Mouse (Mus musculus): Measurements from ENCODE around the gene Herpud2.
"Not testable (repeated sequence)": the region's sequence is repeated elsewhere in the genome, so short reads cannot be mapped to it uniquely, and the experiment has no call there.

Gene Herpud2

GRCm38 (mm10) chr9:25145925-25146324, 5.7 kb downstream of the Herpud2 start:
- DNase-seq (ENCODE audit: low read depth), result no peak

GRCm38 (mm10) chr9:25143950-25144349, 7.7 kb downstream of the Herpud2 start:
- no peak for DNase-seq (ENCODE audit: low read depth)

DNA sequence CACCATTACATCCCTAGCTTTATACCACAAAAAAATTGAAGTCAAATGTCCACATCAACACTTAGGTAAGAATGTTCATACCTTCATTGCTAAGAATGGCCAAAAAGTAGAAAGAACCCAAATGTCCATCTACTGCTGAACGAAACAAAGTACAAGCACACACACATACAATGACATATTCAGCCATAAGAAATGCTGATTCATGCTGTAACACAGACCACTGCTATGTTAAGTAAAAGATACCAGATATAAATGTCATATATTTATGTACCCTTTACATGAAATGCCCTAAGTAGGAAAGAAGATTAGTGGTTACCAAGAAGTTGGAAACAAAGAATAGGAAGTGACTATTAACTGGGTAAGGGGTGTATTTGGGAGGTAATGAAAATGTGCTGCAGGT, 8.6 kb downstream of the Herpud2 start:
- DNase-seq (ENCODE audit: low read depth), result no peak

DNA sequence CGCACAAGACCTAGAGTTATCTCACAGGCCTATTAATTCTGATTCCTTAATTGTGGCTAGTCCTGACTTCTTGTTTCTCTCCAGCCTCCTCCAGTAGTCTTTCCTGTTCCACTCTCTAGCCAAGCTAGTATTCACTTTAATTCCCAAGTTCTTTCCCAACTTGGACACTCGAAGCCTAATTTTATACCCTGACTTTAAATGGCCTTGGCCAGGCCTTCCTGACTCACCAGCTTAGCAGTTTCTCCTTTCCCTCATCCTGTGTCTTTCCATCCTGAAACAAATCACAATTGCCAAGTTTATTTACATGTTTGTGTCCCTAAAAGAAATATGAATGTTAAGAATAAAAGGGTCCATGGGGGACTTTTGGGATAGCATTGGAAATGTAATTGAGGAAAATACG, 9.6 kb downstream of the Herpud2 start:
- DNase-seq (ENCODE audit: low read depth), result no peak

DNA sequence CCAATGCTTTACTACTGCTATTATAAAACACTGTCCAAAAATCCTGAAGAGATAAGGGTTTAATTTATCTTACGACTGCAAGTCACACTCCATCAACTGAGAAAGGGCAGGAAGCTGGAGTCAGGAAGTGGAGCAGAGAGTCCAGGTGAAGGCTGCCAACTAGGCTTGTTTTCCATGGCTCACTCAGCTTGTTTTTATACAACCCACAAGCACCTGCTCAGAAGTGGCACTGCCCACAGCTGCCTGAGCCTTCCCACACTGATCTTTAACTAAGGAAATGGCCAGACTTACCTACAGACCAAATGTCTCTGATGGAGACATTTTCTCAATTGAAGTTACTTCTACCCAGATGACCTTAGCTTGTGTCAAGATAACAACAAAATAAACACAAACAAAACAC, 11.3 kb downstream of the Herpud2 start:
- no peak for DNase-seq (ENCODE audit: low read depth)

- DNase-seq (ENCODE audit: low read depth), result no peak
Observed at GRCm38 (mm10) chr9:25138900-25139299, 12.7 kb downstream of the Herpud2 start.

DNA sequence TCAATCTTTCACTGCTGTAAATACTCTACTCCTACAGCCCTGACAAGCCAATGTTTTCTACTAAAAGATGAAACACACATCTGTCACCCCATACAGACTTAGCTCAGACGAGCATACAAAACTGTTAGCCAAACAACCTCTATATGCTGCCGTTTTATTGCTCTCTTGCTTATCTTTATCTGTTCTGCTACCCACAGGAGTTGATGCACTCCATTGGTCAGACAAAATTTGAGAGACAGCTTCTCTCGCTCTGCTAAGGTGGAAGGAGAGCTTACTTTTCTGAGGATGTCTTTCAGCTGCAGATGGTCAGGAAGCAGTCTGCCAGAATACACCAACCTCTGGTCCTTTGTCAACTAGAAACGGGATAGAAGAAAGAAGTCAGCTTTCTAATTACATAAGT, 18.7 kb downstream of the Herpud2 start:
- DNase-seq (ENCODE audit: low read depth), result no peak

DNA sequence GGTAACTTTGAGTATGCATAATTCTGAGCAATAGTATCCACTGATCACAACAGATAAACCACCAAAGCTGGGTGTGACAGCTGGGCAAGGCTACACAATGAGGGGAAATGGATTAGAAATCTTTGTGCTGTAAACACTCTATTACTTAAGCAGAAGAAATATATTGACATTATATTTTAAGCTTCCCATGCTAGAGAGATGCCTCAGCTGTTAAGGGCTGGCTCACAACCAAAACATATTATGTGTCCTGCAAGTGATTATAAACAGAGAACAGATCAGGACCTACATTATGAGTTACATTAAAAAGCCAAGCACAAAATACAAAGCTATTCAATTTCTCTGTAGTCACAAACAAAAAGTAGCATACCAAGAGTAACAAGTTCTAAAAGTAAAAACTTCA, 19.4 kb downstream of the Herpud2 start:
- DNase-seq (ENCODE audit: low read depth), result no peak

GRCm38 (mm10) chr9:25124048-25124447, 27.6 kb downstream of the Herpud2 start:
- DNase-seq (ENCODE audit: low read depth), result no peak

GRCm38 (mm10) chr9:25123590-25123989, 28.0 kb downstream of the Herpud2 start:
- not testable (repeated sequence) for DNase-seq (ENCODE audit: low read depth)

GRCm38 (mm10) chr9:25104638-25105037, 47.0 kb downstream of the Herpud2 start:
- DNase-seq (ENCODE audit: low read depth), result peak; percentile 35

- DNase-seq (ENCODE audit: low read depth), result no peak
Observed at GRCm38 (mm10) chr9:25102881-25103280, 48.7 kb downstream of the Herpud2 start.

DNA sequence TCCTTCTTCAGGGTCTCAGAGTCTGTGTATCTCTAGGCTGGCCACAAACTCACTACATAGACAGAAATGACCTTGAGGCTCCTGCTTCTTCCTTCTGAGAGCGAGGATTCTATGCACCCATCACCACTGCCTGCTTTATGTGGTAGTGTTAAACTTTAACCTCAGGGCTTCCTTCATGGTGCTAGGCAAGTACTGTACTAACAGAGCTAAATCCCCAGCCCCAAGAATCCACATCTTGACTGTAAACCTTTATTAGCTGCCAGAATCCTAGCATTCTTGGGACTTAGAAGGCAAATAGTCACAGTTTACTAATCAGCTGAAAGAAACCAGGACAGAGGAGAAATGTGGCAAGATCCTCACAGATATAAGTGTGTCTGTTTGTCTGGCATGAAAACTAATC, 60.8 kb downstream of the Herpud2 start:
- DNase-seq (ENCODE audit: low read depth), result no peak

DNA sequence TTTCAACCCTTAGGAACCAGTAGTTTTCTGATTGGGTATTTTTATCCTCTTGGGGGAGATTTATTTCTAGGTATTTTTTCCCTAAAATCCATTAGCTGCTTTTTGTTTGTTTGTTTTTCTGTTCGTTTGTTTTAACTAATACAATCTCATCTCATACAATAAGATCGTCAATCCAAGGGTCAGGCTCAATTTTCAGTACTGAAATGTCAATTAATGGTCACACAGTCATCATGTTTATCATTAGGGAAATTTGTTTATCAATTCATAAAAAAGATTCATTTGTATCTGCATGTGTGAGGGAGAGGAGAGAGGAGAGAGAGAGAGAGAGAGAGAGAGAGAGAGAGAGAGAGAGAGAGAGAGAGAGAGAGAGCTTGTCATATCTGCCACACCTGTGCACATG, 62.5 kb downstream of the Herpud2 start, which contains the start of gene Gm10181:
Gene Gm10181, plus strand, starts transcription at position 301 of the 400 bp plus-strand sequence.
- DNase-seq (ENCODE audit: low read depth), result no peak

DNA sequence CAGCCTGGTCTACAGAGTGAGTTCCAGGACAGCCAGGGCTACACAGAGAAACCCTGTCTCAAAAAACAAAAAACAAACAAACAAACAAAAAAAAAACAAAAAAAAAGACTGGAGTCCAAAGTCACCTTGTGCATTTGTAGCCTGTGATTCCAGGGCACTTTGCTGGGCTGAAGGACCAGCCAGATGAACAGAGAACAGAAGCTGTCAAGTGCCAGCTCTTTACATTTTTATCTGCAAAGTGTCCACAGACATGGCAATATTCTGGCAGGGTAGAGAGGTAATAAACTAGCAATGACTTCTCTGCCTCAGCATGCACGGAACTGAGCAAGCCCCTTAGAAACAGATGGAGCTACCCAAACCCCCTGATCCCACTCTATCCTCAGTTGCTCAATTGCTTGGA, 75.1 kb downstream of the Herpud2 start:
- DNase-seq (ENCODE audit: low read depth), result no peak

DNA sequence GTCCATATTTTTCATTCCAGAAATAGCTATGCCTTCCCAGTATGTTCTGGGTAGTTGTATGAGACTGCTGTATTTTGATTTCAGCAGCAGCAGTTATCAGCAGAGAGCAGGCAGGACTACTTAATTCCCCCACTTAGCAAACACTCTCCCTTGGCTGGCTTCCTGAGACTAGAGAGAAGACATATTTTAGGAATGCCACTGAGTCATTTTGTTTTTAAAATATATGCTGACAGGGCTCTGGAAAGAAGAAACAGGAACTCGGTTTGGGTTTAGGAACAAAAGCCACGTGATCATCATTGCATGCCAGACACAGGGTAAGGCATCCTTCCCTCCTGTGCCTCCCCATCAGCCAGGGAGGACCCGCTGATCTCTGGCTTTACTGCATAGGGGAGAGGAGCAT, 75.6 kb downstream of the Herpud2 start:
- no peak for DNase-seq (ENCODE audit: low read depth)

GRCm38 (mm10) chr9:25072666-25073065, 79.0 kb downstream of the Herpud2 start:
- DNase-seq (ENCODE audit: low read depth), result no peak

GRCm38 (mm10) chr9:25058726-25059125, 92.9 kb downstream of the Herpud2 start:
- no peak for DNase-seq (ENCODE audit: low read depth)
